Mouse (Mus musculus) myocyte (in vitro differentiated cells): ENCODE results near the gene Dnajb8. TPM values are rescaled to one million over a fixed set of nuclear protein-coding genes. Genes with fewer than 3 reads are reported as not detected.
A peak's percentile ranks its signal among the peaks of the same experiment; 100 is the strongest.

Source experiments
- H3K27me3 ChIP-seq: one replicate; pipeline ENCODE4 v1.6.1; 2011; ENCODE audit not compliant: control insufficient read depth, insufficient read depth, insufficient read length
- H3K36me3 ChIP-seq: one replicate; pipeline ENCODE4 v1.6.1; 2011; ENCODE audit not compliant: control insufficient read depth, insufficient read depth
- H3K4me2 ChIP-seq: one replicate; pipeline ENCODE4 v1.6.1; 2011; ENCODE audit warnings: low read depth, control low read depth
- H3K4me3 ChIP-seq: one replicate; pipeline ENCODE4 v1.5.1; 2011; ENCODE audit warnings: mild to moderate bottlenecking, control low read depth, moderate library complexity
- H3K79me2 ChIP-seq: one replicate; pipeline ENCODE4 v1.6.1; 2011; ENCODE audit not compliant: control insufficient read depth, insufficient read depth
- H3ac ChIP-seq: one replicate; pipeline ENCODE4 v1.6.1; 2011; ENCODE audit not compliant: control insufficient read depth, insufficient read length
- CEBPB ChIP-seq: IDR thresholded peaks from 2 replicates; pipeline ENCODE4 v1.6.1; 2011; ENCODE audit warnings: mild to moderate bottlenecking, moderate library complexity; ENCODE audit not compliant: poor library complexity, insufficient read depth, severe bottlenecking
- E2F4 ChIP-seq: IDR thresholded peaks from one replicate; pipeline ENCODE4 v1.6.1; 2011; ENCODE audit warnings: mild to moderate bottlenecking, control low read depth, moderate library complexity; ENCODE audit not compliant: insufficient read depth
- MAX ChIP-seq: IDR thresholded peaks from one replicate; pipeline ENCODE4 v1.6.1; 2011; ENCODE audit warnings: low read depth, mild to moderate bottlenecking, control low read depth
- MYOD1 ChIP-seq, 3 experiments: IDR thresholded peaks; one replicate each; pipeline ENCODE4 v1.6.1; 2011; ENCODE audit warnings: control low read depth in 2 of 3, low read depth in 2 of 3, mild to moderate bottlenecking in 2 of 3, moderate library complexity in 1 of 3; ENCODE audit not compliant: insufficient read length in 2 of 3, control insufficient read depth in 1 of 3
- MYOG ChIP-seq, 3 experiments: IDR thresholded peaks; one replicate each; pipeline ENCODE4 v1.6.1; 2011; ENCODE audit warnings: control low read depth in 2 of 3, low read depth in 2 of 3, mild to moderate bottlenecking in 2 of 3; ENCODE audit not compliant: insufficient read length in 2 of 3, control insufficient read depth in 1 of 3, insufficient read depth in 1 of 3
- POLR2A ChIP-seq: IDR thresholded peaks from one replicate; pipeline ENCODE4 v1.6.1; 2011; ENCODE audit warnings: low read depth, mild to moderate bottlenecking, control low read depth, moderate library complexity; ENCODE audit not compliant: insufficient read length
- POLR2AphosphoS2 ChIP-seq: IDR thresholded peaks from one replicate; pipeline ENCODE4 v1.6.1; 2011; ENCODE audit warnings: low read depth, control low read depth; ENCODE audit not compliant: insufficient read length
- REST ChIP-seq: IDR thresholded peaks from one replicate; pipeline ENCODE4 v1.6.1; 2011; ENCODE audit warnings: mild to moderate bottlenecking, control low read depth, moderate library complexity; ENCODE audit not compliant: insufficient read depth, insufficient read length
- SRF ChIP-seq: IDR thresholded peaks from one replicate; pipeline ENCODE4 v1.6.1; 2011; ENCODE audit warnings: low read depth; ENCODE audit not compliant: control insufficient read depth, insufficient read length
- TCF12 ChIP-seq: IDR thresholded peaks from one replicate; pipeline ENCODE4 v1.6.1; 2011; ENCODE audit warnings: mild to moderate bottlenecking, control low read depth; ENCODE audit not compliant: poor library complexity, insufficient read depth, severe bottlenecking
- TCF3 ChIP-seq: IDR thresholded peaks from one replicate; pipeline ENCODE4 v1.6.1; 2011; ENCODE audit warnings: low read depth, control low read depth; ENCODE audit not compliant: insufficient read length
- USF1 ChIP-seq: IDR thresholded peaks from one replicate; pipeline ENCODE4 v1.6.1; 2011; ENCODE audit warnings: low read depth, mild to moderate bottlenecking, control low read depth, moderate library complexity
- polyA plus RNA-seq: library from polyadenylated mRNA; unstranded; fragments of >200 nt; fragmentation: generic; extraction: Trizol; gene quantifications from one replicate; pipeline ENCODE4 v1.2.1, GENCODE M21; 2012; ENCODE audit warnings: missing spikeins

Gene Dnajb8
- polyA plus RNA-seq, 1 experiment, result not detected

GRCm38 (mm10) chr6:88251798-88252478, 29.9 kb downstream of the Dnajb8 start:
- TF ChIP-seq USF1 (no peak), SRF (no peak), REST (no peak), MAX (no peak), POLR2AphosphoS2 (no peak), CEBPB (no peak), E2F4 (no peak), MYOG (IDR thresholded peaks at IDR 0.05; ENCODE audit: control insufficient read depth in 1 of 3, insufficient read depth in 1 of 3, insufficient read length in 2 of 3, low read depth in 2 of 3) (no peak), MYOD1 (IDR thresholded peaks at IDR 0.05; ENCODE audit: control insufficient read depth in 1 of 3, insufficient read length in 2 of 3, low read depth in 2 of 3) (no peak), TCF3 (no peak), POLR2A (no peak), TCF12 (no peak)
- Histone ChIP-seq H3K4me2 (no peak overlapping the region), H3K36me3 (no peaks in the 10 kb centered on the region), H3K79me2 (no peaks in the 10 kb centered on the region), H3ac (no peak overlapping the region), H3K4me3 (no peak overlapping the region), H3K27me3 (no peaks in the 10 kb centered on the region)

GRCm38 (mm10) chr6:88254082-88254481, 32.0 kb downstream of the Dnajb8 start:
- TF ChIP-seq POLR2AphosphoS2 (no peak), E2F4 (no peak), MYOD1 (IDR thresholded peaks at IDR 0.05; ENCODE audit: control insufficient read depth in 1 of 3, insufficient read length in 2 of 3, low read depth in 2 of 3) (no peak), REST (no peak), TCF3 (no peak), TCF12 (no peak), SRF (no peak), CEBPB (no peak), MYOG (IDR thresholded peaks at IDR 0.05; ENCODE audit: control insufficient read depth in 1 of 3, insufficient read depth in 1 of 3, insufficient read length in 2 of 3, low read depth in 2 of 3) (no peak), POLR2A (no peak)

GRCm38 (mm10) chr6:88255435-88255834, 33.4 kb downstream of the Dnajb8 start:
- no peaks in the 10 kb centered on the region for H3K27me3 ChIP-seq
- TF ChIP-seq MYOG (IDR thresholded peaks at IDR 0.05; ENCODE audit: control insufficient read depth in 1 of 3, insufficient read depth in 1 of 3, insufficient read length in 2 of 3, low read depth in 2 of 3), result no peak
- TF ChIP-seq POLR2A, result no peak
- no peak for TF ChIP-seq TCF3
- TF ChIP-seq USF1, result no peak
- no peak for TF ChIP-seq REST
- TF ChIP-seq MAX, result no peak
- TF ChIP-seq POLR2AphosphoS2, result no peak
- H3K4me2 ChIP-seq, result no peak overlapping the region
- no peaks in the 10 kb centered on the region for H3K36me3 ChIP-seq
- no peak overlapping the region for H3ac ChIP-seq
- H3K79me2 ChIP-seq, result no peaks in the 10 kb centered on the region
- no peak overlapping the region for H3K4me3 ChIP-seq

More at GRCm38 (mm10) chr6:88254082-88254481, 32.0 kb downstream of the Dnajb8 start:
- Histone ChIP-seq H3ac (no peak overlapping the region), H3K27me3 (no peaks in the 10 kb centered on the region), H3K4me3 (no peak overlapping the region), H3K4me2 (no peak overlapping the region), H3K36me3 (no peaks in the 10 kb centered on the region), H3K79me2 (no peaks in the 10 kb centered on the region)

DNA sequence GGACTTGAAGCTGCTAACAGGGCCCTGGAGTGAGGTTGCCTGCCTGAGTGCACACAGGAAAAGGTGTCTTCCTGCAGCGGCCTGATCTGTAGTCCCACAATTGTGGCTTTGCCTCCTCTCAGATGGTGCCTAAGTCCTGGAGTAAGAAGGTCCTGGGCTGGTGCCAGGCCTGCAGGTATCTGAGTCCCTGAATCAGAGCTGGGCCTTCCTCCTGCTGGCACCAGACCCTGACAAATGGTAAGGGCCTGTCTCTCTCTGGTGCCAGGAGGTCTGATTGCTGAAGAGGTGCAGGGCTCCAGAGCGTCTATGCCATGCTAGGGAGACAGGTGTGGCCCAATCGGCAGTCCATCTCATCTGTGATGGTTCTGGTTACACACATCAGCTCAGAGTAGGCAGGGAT, 37.6 kb downstream of the Dnajb8 start:
- Histone ChIP-seq H3ac (no peak overlapping the region), H3K4me3 (no peak overlapping the region), H3K4me2 (no peak overlapping the region), H3K79me2 (no peaks in the 10 kb centered on the region), H3K36me3 (no peaks in the 10 kb centered on the region), H3K27me3 (no peaks in the 10 kb centered on the region)
- TF ChIP-seq CEBPB (no peak), SRF (no peak)

DNA sequence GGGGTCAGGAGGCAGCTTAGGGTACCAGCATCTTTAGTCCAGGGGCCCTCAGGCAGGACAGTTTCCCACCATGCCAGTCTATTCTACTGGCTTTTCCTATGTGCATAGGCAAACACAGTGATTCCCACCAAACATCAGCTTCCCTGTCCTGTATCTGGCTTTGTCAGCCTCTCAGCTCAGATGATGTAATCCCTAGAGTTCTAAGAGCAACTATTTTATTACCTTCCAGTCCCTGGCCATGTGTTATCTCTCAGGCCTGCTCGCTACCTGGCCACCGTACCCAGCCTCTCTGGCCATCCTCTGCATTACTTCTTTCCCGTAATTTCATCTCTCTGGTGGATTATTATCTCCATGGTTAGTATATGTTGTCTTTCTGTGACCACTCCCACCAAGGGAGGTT, 38.6 kb downstream of the Dnajb8 start:
- no peak overlapping the region for H3K4me3 ChIP-seq
- peak; percentile 39; the same call in 1 of the 2 replicates for TF ChIP-seq CEBPB
- no peak for TF ChIP-seq USF1
- no peaks in the 10 kb centered on the region for H3K27me3 ChIP-seq
- H3ac ChIP-seq, result no peak overlapping the region
- no peaks in the 10 kb centered on the region for H3K36me3 ChIP-seq
- no peaks in the 10 kb centered on the region for H3K79me2 ChIP-seq
- no peak overlapping the region for H3K4me2 ChIP-seq
